ENCODE assay signal across 9 mouse cellular contexts in genomic region chr10:52384823-52385610, GRCm38 (mm10). TPM values are rescaled to one million over a fixed set of nuclear protein-coding genes. Genes with fewer than 3 reads are reported as not detected.
A peak's percentile ranks its signal among the peaks of the same experiment; 100 is the strongest.
DNase-seq lines count a peak whose midpoint lies in the region; ATAC-seq and TF ChIP-seq lines count a peak whose summit lies in the region.
"Had no signal": no experiment of that assay in that cellular context is flagged by ENCODE, and none has a peak within 500 bp of the region (broad histone marks: within the 10 kb centered on the region; RNA-seq: fewer than 3 reads in every experiment).

No protein-coding gene starts in this region.

- no peak overlapping the region for H3K9ac ChIP-seq in heart, adult 2 months (ENCODE audit: low read depth, low read length)
- H3K9ac ChIP-seq in heart, embryonic 12.5 days = no peak overlapping the region
- no peak overlapping the region for H3K9ac ChIP-seq in limb, embryonic 11.5 days (ENCODE audit: low read length)
- H3K9ac ChIP-seq in stomach, postnatal 0 days (ENCODE audit: low read length) = no peak overlapping the region

- peaks cover 16% of the 10 kb centered on the region for H3K4me1 ChIP-seq in heart, adult 2 months (ENCODE audit: control insufficient read depth, insufficient read depth, low read length)
- peaks cover 3% of the 10 kb centered on the region; the same call in 1 of the 2 replicates for H3K4me1 ChIP-seq in heart, embryonic 12.5 days (replicated peaks)
- H3K4me1 ChIP-seq in limb, embryonic 11.5 days (ENCODE audit: control insufficient read depth, insufficient read depth, low read length) = peaks cover 7% of the 10 kb centered on the region; the same call in 1 of the 2 replicates
- H3K4me1 ChIP-seq in stomach, postnatal 0 days (replicated peaks; ENCODE audit: control insufficient read depth, insufficient read depth) = no peaks in the 10 kb centered on the region

- peaks cover 13% of the 10 kb centered on the region for H3K36me3 ChIP-seq in heart, adult 2 months (ENCODE audit: control insufficient read depth, insufficient read depth, low read length)
- no peaks in the 10 kb centered on the region for H3K36me3 ChIP-seq in heart, embryonic 12.5 days
- no peaks in the 10 kb centered on the region for H3K36me3 ChIP-seq in limb, embryonic 11.5 days (ENCODE audit: control insufficient read depth, insufficient read depth, low read length)
- H3K36me3 ChIP-seq in stomach, postnatal 0 days (ENCODE audit: control insufficient read depth, insufficient read depth, low read length) = no peaks in the 10 kb centered on the region

- WGBS in heart, adult 2 months = 18% methylated on average over 8 of the region's 8 CpGs
- WGBS in heart, embryonic 12.5 days = 35% methylated on average over 8 of the region's 8 CpGs
- 50% methylated on average over 8 of the region's 8 CpGs for WGBS in limb, embryonic 11.5 days
- WGBS in stomach, postnatal 0 days = 46% methylated on average over 8 of the region's 8 CpGs

- peak; percentile 52 to 54 for DNase-seq in heart, adult 2 months
- DNase-seq in 3134 (ENCODE audit: extremely low read depth, insufficient read length, low spot score) = peak; percentile 13
- DNase-seq in T-cell, adult 2 months (ENCODE audit: low spot score) = peak; percentile 31
- DNase-seq in cerebellum, postnatal 36 days = peak; percentile 58 to 70
- peak; percentile 65 for DNase-seq in heart, postnatal 4 days
- peak; percentile 59 for DNase-seq in limb, embryonic 11.5 days (ENCODE audit: low spot score)
- DNase-seq in stomach, postnatal 0 days (ENCODE audit: low spot score) = peak; percentile 62

- peak; percentile 96 for TF ChIP-seq CTCF in heart, adult 2 months (IDR thresholded peaks at IDR 0.05)
- TF ChIP-seq CTCF in stomach, postnatal 0 days (IDR thresholded peaks at IDR 0.05; ENCODE audit: low read depth) = peak; percentile 97

- H3K79me2 ChIP-seq in heart, adult 2 months (replicated peaks; ENCODE audit: control insufficient read depth, insufficient read depth, low read length) = no peaks in the 10 kb centered on the region

- intact Hi-C loops in heart, adult 2 months (cut with DNase I) = loop anchor here (2.0 to 10.0 kb wide), 8 partner anchors 38 to 790 kb away; partner anchors contain the start of genes Dcbld1 and Fam162b

- no peak overlapping the region; the same call in 1 of the 2 replicates for H3K4me3 ChIP-seq in heart, adult 2 months
- H3K4me3 ChIP-seq in heart, embryonic 12.5 days = no peak overlapping the region
- H3K4me3 ChIP-seq in limb, embryonic 11.5 days (ENCODE audit: low read depth, low read length) = no peak overlapping the region
- H3K4me3 ChIP-seq in stomach, postnatal 0 days (ENCODE audit: low read depth, low read length) = no peak overlapping the region

- TF ChIP-seq EP300 in heart, adult 2 months (IDR thresholded peaks at IDR 0.05; ENCODE audit: insufficient read depth, low read depth, low read length) = peak; percentile 72; the same call in 1 of the 2 replicates
- no peak for TF ChIP-seq EP300 in stomach, postnatal 0 days (optimal IDR thresholded peaks at IDR 0.05)

- 0 out of 2 replicates have a peak, but pooled peaks have one; percentile 19 for TF ChIP-seq POLR2A in heart, adult 2 months (IDR thresholded peaks at IDR 0.05; ENCODE audit: insufficient read depth, low read depth, low read length)

- no peaks in the 10 kb centered on the region for H3K9me3 ChIP-seq in heart, embryonic 12.5 days (replicated peaks)
- H3K9me3 ChIP-seq in limb, embryonic 11.5 days (ENCODE audit: control insufficient read depth, low read length) = no peaks in the 10 kb centered on the region
- H3K9me3 ChIP-seq in stomach, postnatal 0 days (ENCODE audit: control insufficient read depth, low read length) = no peaks in the 10 kb centered on the region

- H3K27ac ChIP-seq in heart, adult 2 months = peak overlapping the region; percentile 45
- no peak overlapping the region for H3K27ac ChIP-seq in heart, embryonic 12.5 days (ENCODE audit: poor library complexity, severe bottlenecking)
- no peak overlapping the region for H3K27ac ChIP-seq in limb, embryonic 11.5 days (replicated peaks; ENCODE audit: low read depth, low read length)
- H3K27ac ChIP-seq in stomach, postnatal 0 days (replicated peaks) = no peak overlapping the region

- ATAC-seq in heart, embryonic 12.5 days (ENCODE audit: insufficient number of reproducible peaks, low FRiP score) = no peak
- ATAC-seq in limb, embryonic 11.5 days (ENCODE audit: insufficient number of reproducible peaks, low FRiP score, low TSS enrichment, low read depth) = no peak
- no peak for ATAC-seq in stomach, postnatal 0 days (ENCODE audit: low FRiP score, low TSS enrichment)

- H3K4me2 ChIP-seq in heart, embryonic 12.5 days = no peak overlapping the region
- no peak overlapping the region for H3K4me2 ChIP-seq in limb, embryonic 11.5 days (ENCODE audit: low read depth, severe bottlenecking)
- no peak overlapping the region for H3K4me2 ChIP-seq in stomach, postnatal 0 days (replicated peaks; ENCODE audit: low read depth)

- no peaks in the 10 kb centered on the region for H3K27me3 ChIP-seq in heart, adult 2 months (ENCODE audit: control insufficient read depth, insufficient read depth, low read length)
- no peaks in the 10 kb centered on the region for H3K27me3 ChIP-seq in heart, embryonic 12.5 days (replicated peaks)
- H3K27me3 ChIP-seq in limb, embryonic 11.5 days (ENCODE audit: control insufficient read depth, insufficient read depth, low read length) = no peaks in the 10 kb centered on the region
- no peaks in the 10 kb centered on the region for H3K27me3 ChIP-seq in stomach, postnatal 0 days (ENCODE audit: control insufficient read depth, insufficient read depth, low read length)

RNA-seq across cellular contexts. Expression of gene Gopc, which starts 3.1 kb away (rescaled TPM):
- 10 to 100 TPM; 11.9 to 12.0 TPM for total RNA-seq in heart, adult 2 months (2021)
- 4.2 and 7.6 TPM in 2 replicates for polyA plus RNA-seq in heart, adult 2 months (2012; rRNA removed)
- polyA plus RNA-seq in heart, embryonic 12.5 days (2016; fragmentation: Nextera tagmentation; extraction: Ambion mirVana) = 20.2 and 23.3 TPM in 2 replicates
- total RNA-seq in heart, postnatal 4 days (2021) = 10 to 100 TPM; 19.2 to 19.6 TPM
- 15.8 and 16.2 TPM in 2 replicates for polyA plus RNA-seq in limb, embryonic 11.5 days (2014; fragmentation: Nextera tagmentation; extraction: Ambion mirVana)
- polyA plus RNA-seq in stomach, postnatal 0 days (2015; fragmentation: Nextera tagmentation; extraction: Ambion mirVana) = 11.9 and 12.0 TPM in 2 replicates

RNA-seq across cellular contexts. Expression of gene Nepn, which starts 3.8 kb away (rescaled TPM):
- total RNA-seq in heart, adult 2 months (2021) = under 1 TPM; 0.59 to 0.63 TPM
- polyA plus RNA-seq in heart, adult 2 months (2012; rRNA removed) = 1.2 and 2.1 TPM in 2 replicates
- not detected in 2 replicates for polyA plus RNA-seq in heart, embryonic 12.5 days (2016; fragmentation: Nextera tagmentation; extraction: Ambion mirVana)
- total RNA-seq in heart, postnatal 4 days (2021) = under 1 TPM in 1 of 2 experiments, not detected in 1; 0.19 TPM
- polyA plus RNA-seq in limb, embryonic 11.5 days (2014; fragmentation: Nextera tagmentation; extraction: Ambion mirVana) = not detected in 2 replicates
- 0.55 TPM in 1 of 2 replicates, not detected in the other for polyA plus RNA-seq in stomach, postnatal 0 days (2015; fragmentation: Nextera tagmentation; extraction: Ambion mirVana)

RNA-seq across cellular contexts. Expression of gene Gm26741, which starts 26.4 kb away (rescaled TPM):
- not detected for total RNA-seq in heart, adult 2 months (2021)
- not detected in 2 replicates for polyA plus RNA-seq in heart, adult 2 months (2012; rRNA removed)
- polyA plus RNA-seq in heart, embryonic 12.5 days (2016; fragmentation: Nextera tagmentation; extraction: Ambion mirVana) = not detected in 2 replicates
- not detected for total RNA-seq in heart, postnatal 4 days (2021)
- not detected in 2 replicates for polyA plus RNA-seq in limb, embryonic 11.5 days (2014; fragmentation: Nextera tagmentation; extraction: Ambion mirVana)
- polyA plus RNA-seq in stomach, postnatal 0 days (2015; fragmentation: Nextera tagmentation; extraction: Ambion mirVana) = not detected in 2 replicates
- polyA plus RNA-seq: stomach, embryonic 16.5 days had no signal

RNA-seq across cellular contexts. Expression of gene Nus1, which starts 32.3 kb away (rescaled TPM):
- total RNA-seq in heart, adult 2 months (2021) = 10 to 100 TPM; 33.4 to 36.8 TPM
- 8.0 and 13.9 TPM in 2 replicates for polyA plus RNA-seq in heart, adult 2 months (2012; rRNA removed)
- 11.4 TPM in 2 replicates for polyA plus RNA-seq in heart, embryonic 12.5 days (2016; fragmentation: Nextera tagmentation; extraction: Ambion mirVana)
- total RNA-seq in heart, postnatal 4 days (2021) = 10 to 100 TPM; 28.3 to 32.9 TPM
- 15.7 and 19.2 TPM in 2 replicates for polyA plus RNA-seq in limb, embryonic 11.5 days (2014; fragmentation: Nextera tagmentation; extraction: Ambion mirVana)
- polyA plus RNA-seq in stomach, postnatal 0 days (2015; fragmentation: Nextera tagmentation; extraction: Ambion mirVana) = 10.1 and 10.4 TPM in 2 replicates

Comparison
In these comparisons a context has a peak if more than half of its experiments do, and no peak if none do; other contexts are left out.
1. DNase-seq: peak in every context shown above with its lines; median percentile 65 in heart, postnatal 4 days; 64 in cerebellum, postnatal 36 days; 62 in stomach, postnatal 0 days; 59 in limb, embryonic 11.5 days; 53 in heart, adult 2 months; 31 in T-cell, adult 2 months; 13 in 3134.